Mouse (Mus musculus): Measurements from ENCODE around the gene Cldn14. TPM values are rescaled to one million over a fixed set of nuclear protein-coding genes. Genes with fewer than 3 reads are reported as not detected.

The Cldn14 gene
- 3.5 and 4.1 TPM in 2 replicates for polyA plus RNA-seq (2012; rRNA removed)

DNA sequence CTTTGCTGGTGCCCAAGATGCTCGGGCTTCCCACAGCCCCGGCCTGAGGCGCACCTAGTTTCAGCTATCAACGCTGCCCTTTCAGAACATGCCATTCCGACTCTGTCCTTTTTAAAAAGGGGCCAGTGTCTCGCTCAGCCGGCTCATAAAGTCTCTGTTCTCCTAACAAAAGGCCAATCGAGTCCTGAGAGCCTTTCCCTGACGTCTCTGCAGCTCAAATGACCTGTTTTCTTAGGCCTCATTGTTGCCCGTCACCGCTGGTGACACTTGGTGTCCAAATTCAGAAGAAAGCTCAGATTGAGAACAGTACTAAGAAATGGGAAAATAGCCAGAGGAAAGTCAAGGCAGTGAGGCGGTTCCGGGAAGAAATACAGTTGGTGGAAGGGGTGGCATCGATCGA, at the start of gene Cldn14:
Cldn14 (minus strand) TSS at position 101 of the 400 bp plus-strand sequence.
- TF ChIP-seq CTCF (IDR thresholded peaks at IDR 0.05; ENCODE audit: extremely low read depth, insufficient read depth, low read length): no peak
- TF ChIP-seq POLR2A (IDR thresholded peaks at IDR 0.05; ENCODE audit: extremely low read depth, insufficient read depth, low read length): no peak
- Histone ChIP-seq H3K4me3 (ENCODE audit: insufficient read depth, low read length) (peak within 1 kb of the TSS; percentile 6; the same call in 1 of the 2 replicates), H3K27ac (ENCODE audit: insufficient read depth, low read length) (no peak within 1 kb of the TSS), H3K4me1 (ENCODE audit: control insufficient read depth, insufficient read depth, low read length) (no peaks in the 10 kb centered on the region)

DNA sequence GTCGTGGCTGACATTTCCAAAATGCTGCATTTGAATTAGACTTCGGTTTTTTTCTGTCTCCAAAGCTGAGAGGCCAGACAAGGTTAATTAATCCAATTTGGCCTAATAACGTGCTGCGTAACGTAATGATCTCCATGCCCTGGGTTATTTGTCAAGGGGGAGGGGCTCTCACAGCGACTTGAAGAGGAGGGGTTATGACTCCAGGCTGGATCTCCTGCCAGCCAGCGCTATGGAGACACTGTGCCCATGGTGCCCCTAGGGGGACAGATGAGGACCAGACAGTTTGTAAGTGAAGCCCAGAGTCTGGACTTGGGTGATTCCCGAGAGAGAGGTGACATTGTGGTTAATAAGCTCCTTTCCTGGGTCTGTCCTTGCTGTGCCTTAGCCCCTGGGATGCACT, 46.9 kb upstream of the Cldn14 start:
- Histone ChIP-seq H3K4me1 (ENCODE audit: control insufficient read depth, insufficient read depth, low read length) (no peaks in the 10 kb centered on the region), H3K27ac (ENCODE audit: insufficient read depth, low read length) (no peak overlapping the region), H3K4me3 (ENCODE audit: insufficient read depth, low read length) (no peak overlapping the region)
- TF ChIP-seq POLR2A (IDR thresholded peaks at IDR 0.05; ENCODE audit: extremely low read depth, insufficient read depth, low read length): no peak
- TF ChIP-seq CTCF (IDR thresholded peaks at IDR 0.05; ENCODE audit: extremely low read depth, insufficient read depth, low read length): no peak

DNA sequence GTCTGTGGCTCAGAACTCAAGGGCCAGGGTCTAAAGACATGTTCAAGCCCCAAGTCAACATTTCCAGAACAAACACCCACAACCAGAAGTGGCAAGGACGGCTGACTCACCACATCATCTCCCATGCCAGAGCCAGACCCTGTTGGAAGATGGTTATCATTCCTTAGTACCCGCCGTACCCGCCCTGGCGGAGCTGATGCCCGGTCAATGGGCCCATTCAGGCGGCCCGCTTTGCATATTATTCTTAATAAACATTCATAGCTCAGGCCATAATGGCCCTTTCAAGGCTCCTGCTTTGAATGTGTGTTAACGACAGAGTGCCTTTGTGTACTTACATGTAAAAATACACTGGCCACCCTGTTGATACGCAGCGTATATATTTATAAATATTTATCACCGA, 46.5 kb upstream of the Cldn14 start:
- TF ChIP-seq POLR2A (IDR thresholded peaks at IDR 0.05; ENCODE audit: extremely low read depth, insufficient read depth, low read length) (no peak), CTCF (IDR thresholded peaks at IDR 0.05; ENCODE audit: extremely low read depth, insufficient read depth, low read length) (no peak)
- Histone ChIP-seq H3K4me1 (ENCODE audit: control insufficient read depth, insufficient read depth, low read length) (no peaks in the 10 kb centered on the region), H3K4me3 (ENCODE audit: insufficient read depth, low read length) (no peak overlapping the region), H3K27ac (ENCODE audit: insufficient read depth, low read length) (no peak overlapping the region)

DNA sequence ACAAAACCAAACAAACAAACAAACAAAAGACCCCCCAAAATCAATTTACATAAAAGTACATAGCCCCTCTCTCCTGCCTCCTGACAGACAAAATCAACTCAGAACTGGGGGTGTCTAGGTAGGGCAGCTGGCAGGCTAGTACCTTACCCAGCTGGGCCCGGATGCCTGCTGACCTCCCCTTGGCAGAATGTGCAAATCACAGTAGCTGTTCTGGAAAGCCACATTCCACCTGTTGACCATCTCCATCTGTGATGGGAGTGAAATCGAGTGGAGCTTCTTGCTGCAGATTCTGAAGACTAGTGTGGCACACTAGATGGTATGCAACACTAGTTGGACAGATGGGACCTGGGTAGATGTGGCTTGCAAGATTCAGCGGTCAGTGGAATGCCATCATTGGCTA, 41.7 kb upstream of the Cldn14 start:
- TF ChIP-seq CTCF (IDR thresholded peaks at IDR 0.05; ENCODE audit: extremely low read depth, insufficient read depth, low read length): no peak
- TF ChIP-seq POLR2A (IDR thresholded peaks at IDR 0.05; ENCODE audit: extremely low read depth, insufficient read depth, low read length): no peak
- no peak overlapping the region for H3K4me3 ChIP-seq (ENCODE audit: insufficient read depth, low read length)
- H3K27ac ChIP-seq (ENCODE audit: insufficient read depth, low read length): no peak overlapping the region
- no peaks in the 10 kb centered on the region for H3K4me1 ChIP-seq (ENCODE audit: control insufficient read depth, insufficient read depth, low read length)

DNA sequence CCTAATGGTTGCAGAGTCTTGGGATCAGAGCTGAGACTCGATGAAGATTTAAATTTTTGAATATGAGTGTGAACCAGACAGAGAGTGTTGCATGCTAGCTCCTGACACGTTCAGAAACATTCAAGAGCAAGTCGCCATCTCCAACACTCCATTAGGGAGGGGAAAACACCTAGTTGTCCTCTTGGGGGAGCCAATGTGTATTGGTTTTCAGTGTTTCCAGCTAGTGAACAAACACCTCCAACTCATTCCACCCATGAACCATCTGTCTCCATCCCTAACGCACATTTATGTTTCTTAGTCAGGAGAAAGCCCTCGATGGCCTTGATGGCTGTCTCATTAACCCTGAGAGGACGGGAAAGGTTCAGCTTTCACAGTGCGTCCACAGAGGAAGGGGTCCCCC, 36.4 kb upstream of the Cldn14 start:
- Histone ChIP-seq H3K4me1 (ENCODE audit: control insufficient read depth, insufficient read depth, low read length) (no peaks in the 10 kb centered on the region), H3K4me3 (ENCODE audit: insufficient read depth, low read length) (no peak overlapping the region), H3K27ac (ENCODE audit: insufficient read depth, low read length) (no peak overlapping the region)
- TF ChIP-seq POLR2A (IDR thresholded peaks at IDR 0.05; ENCODE audit: extremely low read depth, insufficient read depth, low read length) (no peak), CTCF (IDR thresholded peaks at IDR 0.05; ENCODE audit: extremely low read depth, insufficient read depth, low read length) (no peak)

DNA sequence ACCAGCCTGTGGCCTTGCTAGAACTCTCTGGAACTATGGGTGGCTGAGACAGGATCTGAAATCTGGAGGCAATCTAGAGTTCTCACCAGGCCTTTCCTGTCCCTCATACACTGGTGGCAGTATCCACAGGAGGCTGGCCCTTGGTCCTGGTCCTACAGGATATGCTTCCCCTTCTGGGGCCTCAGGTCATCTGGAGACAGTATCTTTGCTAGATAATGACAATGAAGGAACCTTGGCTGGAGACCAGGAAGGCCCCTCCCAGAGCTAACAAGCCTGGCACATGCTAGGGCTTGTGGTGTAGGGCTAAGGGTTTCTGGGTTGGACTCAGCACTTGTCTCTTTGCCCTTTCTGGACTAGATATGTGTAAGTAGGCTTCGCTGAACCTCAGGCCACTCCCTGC, 35.2 kb upstream of the Cldn14 start:
- TF ChIP-seq POLR2A (IDR thresholded peaks at IDR 0.05; ENCODE audit: extremely low read depth, insufficient read depth, low read length) (no peak), CTCF (IDR thresholded peaks at IDR 0.05; ENCODE audit: extremely low read depth, insufficient read depth, low read length) (no peak)
- H3K4me3 ChIP-seq (ENCODE audit: insufficient read depth, low read length): no peak overlapping the region
- no peaks in the 10 kb centered on the region for H3K4me1 ChIP-seq (ENCODE audit: control insufficient read depth, insufficient read depth, low read length)
- no peak overlapping the region for H3K27ac ChIP-seq (ENCODE audit: insufficient read depth, low read length)

DNA sequence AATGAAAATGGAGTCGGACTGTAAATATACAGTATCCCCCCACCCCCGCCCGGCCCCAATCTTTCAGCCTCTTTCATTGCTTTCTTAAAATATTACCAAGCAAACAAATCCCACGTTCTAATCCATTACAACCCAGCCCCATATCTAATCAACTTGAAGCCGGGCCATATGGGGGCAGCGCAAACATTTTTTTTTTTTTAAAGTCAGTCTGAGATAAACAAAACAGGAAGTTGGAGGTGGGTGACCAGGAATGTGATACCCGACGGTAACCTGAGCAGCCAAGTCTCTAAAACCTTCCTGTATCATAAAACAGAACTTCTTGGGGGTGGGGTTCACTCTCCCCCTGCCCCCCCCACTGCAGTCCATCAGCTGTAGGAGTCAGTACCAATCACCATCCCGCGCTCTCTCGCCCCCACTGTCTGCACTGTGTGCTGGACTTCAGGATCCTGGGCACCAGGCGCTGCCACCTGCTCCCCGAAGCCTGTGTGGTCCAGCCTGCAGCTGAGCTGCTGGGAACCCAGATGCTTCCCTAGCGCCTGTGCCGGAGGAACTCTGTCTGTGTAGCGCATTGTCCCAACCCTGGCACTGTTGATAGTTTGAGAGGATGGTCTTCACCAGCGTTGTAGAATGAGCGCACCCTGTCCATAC, 32.6 kb upstream of the Cldn14 start:
- Histone ChIP-seq H3K27ac (ENCODE audit: insufficient read depth, low read length) (no peak overlapping the region), H3K4me3 (ENCODE audit: insufficient read depth, low read length) (no peak overlapping the region), H3K4me1 (ENCODE audit: control insufficient read depth, insufficient read depth, low read length) (no peaks in the 10 kb centered on the region; the same call in 1 of the 2 replicates)
- TF ChIP-seq POLR2A (IDR thresholded peaks at IDR 0.05; ENCODE audit: extremely low read depth, insufficient read depth, low read length) (no peak), CTCF (IDR thresholded peaks at IDR 0.05; ENCODE audit: extremely low read depth, insufficient read depth, low read length) (no peak)

DNA sequence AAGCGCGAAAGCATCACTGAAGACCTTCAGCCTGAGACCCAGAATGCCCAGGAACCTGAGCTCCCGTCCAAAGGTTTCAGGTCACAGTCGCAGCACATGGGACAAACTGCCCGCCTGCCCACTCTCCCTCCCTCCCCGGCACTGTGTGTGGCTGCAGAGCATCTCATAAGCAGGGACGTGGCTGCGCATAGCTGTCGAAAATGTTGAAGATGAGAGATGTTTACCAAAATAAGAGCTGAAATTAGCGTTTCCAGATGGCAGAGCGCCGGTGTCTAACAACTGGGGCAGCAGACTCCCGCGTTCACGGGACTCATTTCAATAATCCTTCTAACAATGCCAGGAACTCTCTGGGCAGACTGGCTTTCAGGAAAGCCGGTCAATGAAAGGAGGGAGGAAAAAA, 31.8 kb upstream of the Cldn14 start:
- TF ChIP-seq POLR2A (IDR thresholded peaks at IDR 0.05; ENCODE audit: extremely low read depth, insufficient read depth, low read length): no peak
- no peak for TF ChIP-seq CTCF (IDR thresholded peaks at IDR 0.05; ENCODE audit: extremely low read depth, insufficient read depth, low read length)
- Histone ChIP-seq H3K4me3 (ENCODE audit: insufficient read depth, low read length) (no peak overlapping the region), H3K4me1 (ENCODE audit: control insufficient read depth, insufficient read depth, low read length) (no peaks in the 10 kb centered on the region; the same call in 1 of the 2 replicates), H3K27ac (ENCODE audit: insufficient read depth, low read length) (no peak overlapping the region)

DNA sequence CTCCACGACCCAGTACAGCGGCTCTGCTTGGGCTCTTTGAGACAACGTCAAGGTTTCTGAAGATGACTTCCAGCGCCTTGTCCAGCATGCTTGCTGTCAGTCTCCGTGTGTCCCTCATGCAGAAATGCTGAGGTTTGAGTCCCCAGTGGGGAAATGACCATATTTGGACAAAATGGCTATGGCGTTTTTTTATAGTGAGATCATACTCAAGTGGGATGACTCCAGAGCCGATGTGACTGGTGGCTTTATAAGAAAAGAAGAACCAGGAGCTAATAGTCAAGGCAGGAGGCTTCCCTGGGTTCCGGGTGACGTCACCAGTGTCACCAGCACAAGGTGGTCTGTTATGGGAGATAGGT, 30.3 kb upstream of the Cldn14 start:
- H3K27ac ChIP-seq (ENCODE audit: insufficient read depth, low read length): no peak overlapping the region
- no peaks in the 10 kb centered on the region; the same call in 1 of the 2 replicates for H3K4me1 ChIP-seq (ENCODE audit: control insufficient read depth, insufficient read depth, low read length)
- H3K4me3 ChIP-seq (ENCODE audit: insufficient read depth, low read length): no peak overlapping the region
- no peak for TF ChIP-seq CTCF (IDR thresholded peaks at IDR 0.05; ENCODE audit: extremely low read depth, insufficient read depth, low read length)

DNA sequence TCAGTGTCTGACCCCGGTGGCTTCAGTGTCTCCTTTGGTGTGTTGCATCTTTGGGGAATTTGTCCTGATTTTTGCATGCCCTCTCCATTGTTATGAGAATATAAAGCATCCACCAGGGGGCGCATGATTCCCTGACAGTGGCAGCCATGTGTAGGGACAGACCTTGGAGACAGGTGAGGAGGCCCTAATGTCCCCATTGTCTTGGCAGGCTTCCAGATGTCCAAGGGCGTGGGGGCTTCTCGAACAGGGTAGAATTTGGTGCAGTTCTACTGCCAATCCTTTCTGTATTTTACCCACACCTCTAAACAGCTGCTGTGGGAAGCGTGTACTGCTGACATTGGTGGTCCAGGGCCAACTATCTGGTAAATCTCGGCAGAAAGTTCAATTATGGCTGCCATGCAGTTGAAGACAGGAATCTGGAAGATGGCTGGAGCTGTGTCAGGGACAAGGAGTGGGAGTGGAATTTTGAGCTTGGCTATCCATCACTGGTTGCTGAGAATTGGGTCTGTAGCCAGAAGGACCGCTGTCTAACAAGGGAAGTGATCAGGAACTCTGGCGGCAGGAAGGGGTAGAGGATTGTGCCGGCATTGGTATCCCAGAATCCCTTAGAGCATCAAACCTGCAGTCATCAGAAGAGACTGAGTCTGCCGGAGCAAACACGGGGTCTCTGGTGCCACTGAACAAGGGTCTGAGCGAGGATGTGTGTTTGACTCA, 29.8 kb upstream of the Cldn14 start:
- Histone ChIP-seq H3K4me1 (ENCODE audit: control insufficient read depth, insufficient read depth, low read length) (no peaks in the 10 kb centered on the region; the same call in 1 of the 2 replicates), H3K4me3 (ENCODE audit: insufficient read depth, low read length) (no peak overlapping the region), H3K27ac (ENCODE audit: insufficient read depth, low read length) (no peak overlapping the region)
- TF ChIP-seq POLR2A (IDR thresholded peaks at IDR 0.05; ENCODE audit: extremely low read depth, insufficient read depth, low read length) (no peak), CTCF (IDR thresholded peaks at IDR 0.05; ENCODE audit: extremely low read depth, insufficient read depth, low read length) (peak; percentile 62)

Data from cortical plate, adult 2 months (tissue).